Mouse (Mus musculus): Measurements from ENCODE around the gene Fat4. TPM values are rescaled to one million over a fixed set of nuclear protein-coding genes. Genes with fewer than 3 reads are reported as not detected.

The Fat4 gene
- polyA plus RNA-seq, 1 experiment, result 1.0 TPM

- WGBS, result 54% methylated on average over 1 of the region's 1 CpGs
These were observed 14.1 kb downstream of the Fat4 start for GRCm38 (mm10) chr3:38900839-38901238.

GRCm38 (mm10) chr3:38906832-38907231 lies 20.1 kb downstream of the Fat4 start:
- 64% methylated on average over 3 of the region's 3 CpGs for WGBS
- DNase-seq (ENCODE audit: low read depth, low spot score), result no peak

More at GRCm38 (mm10) chr3:38900839-38901238, 14.1 kb downstream of the Fat4 start:
- no peak for DNase-seq (ENCODE audit: low read depth, low spot score)

GRCm38 (mm10) chr3:38907676-38908425 lies 21.1 kb downstream of the Fat4 start:
- DNase-seq (ENCODE audit: low read depth, low spot score), result no peak
- 45% methylated on average over 14 of the region's 14 CpGs for WGBS

GRCm38 (mm10) chr3:38908426-38909111 lies 21.8 kb downstream of the Fat4 start:
- WGBS, result 82% methylated on average over 13 of the region's 13 CpGs
- no peak for DNase-seq (ENCODE audit: low read depth, low spot score)

- no peak for DNase-seq (ENCODE audit: low read depth, low spot score)
- WGBS, result 77% methylated on average over 5 of the region's 5 CpGs
These were observed 26.2 kb downstream of the Fat4 start for GRCm38 (mm10) chr3:38912768-38913487.

- 69% methylated on average over 11 of the region's 11 CpGs for WGBS
- no peak for DNase-seq (ENCODE audit: low read depth, low spot score)
These were observed 26.9 kb downstream of the Fat4 start for GRCm38 (mm10) chr3:38913488-38914105.

GRCm38 (mm10) chr3:38918926-38919325 lies 32.2 kb downstream of the Fat4 start:
- DNase-seq (ENCODE audit: low read depth, low spot score), result no peak
- WGBS, result 54% methylated on average over 2 of the region's 2 CpGs

- 47% methylated on average over 2 of the region's 2 CpGs for whole genome bisulfite sequencing
- DNase-seq (ENCODE audit: low read depth, low spot score), result no peak
These were observed 34.3 kb downstream of the Fat4 start for GRCm38 (mm10) chr3:38921031-38921430.

- 25% methylated on average over 7 of the region's 7 CpGs for WGBS
- no peak for DNase-seq (ENCODE audit: low read depth, low spot score)
These were observed 36.5 kb downstream of the Fat4 start for GRCm38 (mm10) chr3:38923251-38923686.

- no peak for DNase-seq (ENCODE audit: low read depth, low spot score)
- WGBS, result 47% methylated on average over 4 of the region's 4 CpGs
These were observed 41.4 kb downstream of the Fat4 start for GRCm38 (mm10) chr3:38928076-38928686.

GRCm38 (mm10) chr3:38928751-38929150 lies 42.0 kb downstream of the Fat4 start:
- no peak for DNase-seq (ENCODE audit: low read depth, low spot score)
- 69% methylated on average over 3 of the region's 3 CpGs for WGBS

GRCm38 (mm10) chr3:38934780-38935179 lies 48.0 kb downstream of the Fat4 start:
- DNase-seq (ENCODE audit: low read depth, low spot score), result no peak
- WGBS, result 70% methylated on average over 7 of the region's 7 CpGs

- no peak for DNase-seq (ENCODE audit: low read depth, low spot score)
- WGBS, result 66% methylated on average over 7 of the region's 7 CpGs
These were observed 49.7 kb downstream of the Fat4 start for GRCm38 (mm10) chr3:38936485-38936884.

GRCm38 (mm10) chr3:38937159-38937558 lies 50.4 kb downstream of the Fat4 start:
- WGBS, result 68% methylated on average over 8 of the region's 8 CpGs
- DNase-seq (ENCODE audit: low read depth, low spot score), result no peak

- no peak for DNase-seq (ENCODE audit: low read depth, low spot score)
- 59% methylated on average over 5 of the region's 5 CpGs for whole genome bisulfite sequencing
These were observed 51.4 kb downstream of the Fat4 start for GRCm38 (mm10) chr3:38938136-38938535.

GRCm38 (mm10) chr3:38939573-38939972 lies 52.8 kb downstream of the Fat4 start:
- no peak for DNase-seq (ENCODE audit: low read depth, low spot score)
- WGBS, result 48% methylated on average over 3 of the region's 3 CpGs

- DNase-seq (ENCODE audit: low read depth, low spot score), result no peak
- 66% methylated on average over 1 of the region's 1 CpGs for WGBS
These were observed 53.6 kb downstream of the Fat4 start for GRCm38 (mm10) chr3:38940327-38940726.

GRCm38 (mm10) chr3:38945157-38945556 lies 58.4 kb downstream of the Fat4 start:
- DNase-seq (ENCODE audit: low read depth, low spot score), result no peak
- 60% methylated on average over 1 of the region's 1 CpGs for WGBS

GRCm38 (mm10) chr3:38947706-38948105 lies 61.0 kb downstream of the Fat4 start:
- 76% methylated on average over 7 of the region's 7 CpGs for WGBS
- DNase-seq (ENCODE audit: low read depth, low spot score), result no peak

- no peak for DNase-seq (ENCODE audit: low read depth, low spot score)
- 58% methylated on average over 3 of the region's 3 CpGs for WGBS
These were observed 65.9 kb downstream of the Fat4 start for GRCm38 (mm10) chr3:38952602-38953001.

Measured in large intestine, adult 2 months (tissue).